Mouse (Mus musculus) limb, embryonic 11.5 days (tissue): ENCODE measurements around the gene Chd2. TPM values are rescaled to one million over a fixed set of nuclear protein-coding genes. Genes with fewer than 3 reads are reported as not detected.

Experiments
- ATAC-seq: fragments of 200-750 bp; cut with Nextera tagmentation; 2 replicates; pipeline ENCODE4 v1.8.0; 2017; ENCODE audit warnings: low read depth; ENCODE audit not compliant: insufficient number of reproducible peaks, low FRiP score, low TSS enrichment
- DNase-seq: peaks from one replicate; pipeline ENCODE4 v3.0.0-alpha.2; 2015; ENCODE audit warnings: low spot score
- H3K27ac ChIP-seq: fragments of 300-500 bp; sonication (generic); replicated peaks from 2 replicates; pipeline ENCODE4 v1.5.1; 2014; ENCODE audit warnings: low read depth, mild to moderate bottlenecking, low read length
- H3K27me3 ChIP-seq: fragments of 300-500 bp; sonication (generic); 2 replicates; pipeline ENCODE4 v1.6.1; 2014; ENCODE audit warnings: mild to moderate bottlenecking, low read length, mixed read lengths; ENCODE audit not compliant: control insufficient read depth, insufficient read depth
- H3K36me3 ChIP-seq: fragments of 300-500 bp; sonication (generic); 2 replicates; pipeline ENCODE4 v1.6.1; 2014; ENCODE audit warnings: mild to moderate bottlenecking, low read length, moderate library complexity, mixed read lengths; ENCODE audit not compliant: control insufficient read depth, insufficient read depth
- H3K4me1 ChIP-seq: fragments of 300-500 bp; sonication (generic); 2 replicates; pipeline ENCODE4 v1.6.1; 2014; ENCODE audit warnings: low read length, mixed read lengths; ENCODE audit not compliant: control insufficient read depth, insufficient read depth
- H3K4me2 ChIP-seq: fragments of 300-500 bp; sonication (generic); 2 replicates; pipeline ENCODE4 v1.6.1; 2014; ENCODE audit warnings: low read depth, mild to moderate bottlenecking, moderate library complexity; ENCODE audit not compliant: severe bottlenecking
- H3K4me3 ChIP-seq: fragments of 300-500 bp; sonication (generic); 2 replicates; pipeline ENCODE4 v1.5.1; 2014; ENCODE audit warnings: low read depth, low read length
- H3K9ac ChIP-seq: fragments of 300-500 bp; sonication (generic); 2 replicates; pipeline ENCODE4 v1.6.1; 2014; ENCODE audit warnings: mild to moderate bottlenecking, low read length
- H3K9me3 ChIP-seq: fragments of 300-500 bp; sonication (generic); 2 replicates; pipeline ENCODE4 v1.6.1; 2016; ENCODE audit warnings: low read length; ENCODE audit not compliant: control insufficient read depth
- WGBS: fragments of 180-500 bp; shearing (Covaris S2); extraction: QIAGEN DNeasy Blood & Tissue Kit; methylation state at CpG from one replicate; pipeline ENCODE4 v1.1.7; 2014; 5-methylcytosine and 5-hydroxymethylcytosine counted together
- polyA plus RNA-seq: library from polyadenylated mRNA; unstranded; fragments of >200 nt; fragmentation: Nextera tagmentation; extraction: Ambion mirVana; gene quantifications from 2 replicates; pipeline ENCODE4 v1.2.1, GENCODE M21; 2014

Chd2 gene
- polyA plus RNA-seq, 1 experiment from 2014 or later = 48.9 TPM

GRCm38 (mm10) chr7:73498200-73498599, 43.4 kb downstream of the Chd2 start:
- DNase-seq (no peak), ATAC-seq (no peak)
- no peaks in the 10 kb centered on the region for H3K27me3 ChIP-seq
- no peak overlapping the region for H3K4me3 ChIP-seq
- peaks cover 42% of the 10 kb centered on the region for H3K36me3 ChIP-seq
- WGBS = 88% methylated on average over 2 of the region's 2 CpGs
- no peak overlapping the region for H3K27ac ChIP-seq
- H3K9me3 ChIP-seq = no peaks in the 10 kb centered on the region
- H3K4me1 ChIP-seq = no peaks in the 10 kb centered on the region
- H3K4me2 ChIP-seq = no peak overlapping the region
- H3K9ac ChIP-seq = no peak overlapping the region

DNA sequence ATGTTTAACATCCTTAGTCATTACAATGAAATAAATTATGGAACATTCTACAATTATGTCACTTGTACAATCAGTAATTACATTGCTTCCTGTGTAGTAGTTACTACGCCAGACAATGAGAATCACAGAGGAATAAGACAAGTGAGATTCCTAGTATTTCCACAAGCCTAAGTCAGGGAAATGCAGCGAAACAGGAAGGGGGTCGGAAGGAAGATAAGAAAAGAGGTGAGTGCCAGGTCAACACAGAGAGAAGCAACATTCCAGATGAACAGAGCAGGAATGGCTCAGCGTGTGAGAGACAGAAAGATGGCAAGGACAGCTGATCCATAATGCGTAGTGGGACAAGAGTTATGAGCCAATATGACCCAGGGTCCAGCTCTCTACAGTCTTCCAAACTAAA, 52.4 kb downstream of the Chd2 start:
- Histone ChIP-seq H3K9ac (no peak overlapping the region), H3K4me3 (no peak overlapping the region), H3K27me3 (no peaks in the 10 kb centered on the region), H3K9me3 (no peaks in the 10 kb centered on the region), H3K27ac (no peak overlapping the region), H3K4me1 (no peaks in the 10 kb centered on the region), H3K4me2 (no peak overlapping the region), H3K36me3 (peaks cover 45% of the 10 kb centered on the region)
- no peak for DNase-seq
- 86% methylated on average over 5 of the region's 5 CpGs for WGBS
- ATAC-seq = no peak

GRCm38 (mm10) chr7:73481094-73481493, 60.5 kb downstream of the Chd2 start:
- peaks cover 37% of the 10 kb centered on the region for H3K36me3 ChIP-seq
- H3K27me3 ChIP-seq = no peaks in the 10 kb centered on the region
- H3K4me3 ChIP-seq = no peak overlapping the region
- 88% methylated on average over 6 of the region's 6 CpGs for WGBS
- no peak overlapping the region for H3K4me2 ChIP-seq
- ATAC-seq = no peak
- H3K9ac ChIP-seq = no peak overlapping the region
- H3K4me1 ChIP-seq = no peaks in the 10 kb centered on the region
- H3K27ac ChIP-seq = no peak overlapping the region
- DNase-seq = no peak
- H3K9me3 ChIP-seq = no peaks in the 10 kb centered on the region

DNA sequence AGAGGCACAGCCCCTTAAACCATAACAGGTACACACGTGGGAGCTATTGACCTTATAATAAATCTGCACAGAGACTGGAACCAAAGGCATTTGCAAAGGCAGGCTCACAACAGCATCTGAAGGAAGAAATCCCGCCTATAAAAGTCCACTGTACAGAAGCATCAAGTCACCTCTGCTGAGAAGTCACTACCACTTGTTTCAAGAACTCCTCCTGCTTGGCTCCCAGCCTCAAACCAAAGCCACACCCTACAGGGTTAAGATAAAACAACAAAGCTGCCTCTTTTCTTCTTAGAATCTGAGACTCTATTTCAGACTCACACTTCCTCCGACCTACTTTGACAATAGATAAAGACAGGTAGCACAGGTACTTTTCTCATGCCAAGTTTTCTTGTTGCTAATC, 62.1 kb downstream of the Chd2 start:
- 73% methylated on average over 3 of the region's 3 CpGs for WGBS
- Histone ChIP-seq H3K4me3 (no peak overlapping the region), H3K27me3 (no peaks in the 10 kb centered on the region), H3K36me3 (peaks cover 39% of the 10 kb centered on the region), H3K27ac (no peak overlapping the region), H3K9me3 (no peaks in the 10 kb centered on the region), H3K4me2 (no peak overlapping the region), H3K9ac (no peak overlapping the region), H3K4me1 (no peaks in the 10 kb centered on the region)
- no peak for DNase-seq
- ATAC-seq = no peak

GRCm38 (mm10) chr7:73478157-73479058, 63.2 kb downstream of the Chd2 start:
- Histone ChIP-seq H3K9me3 (no peaks in the 10 kb centered on the region), H3K4me3 (no peak overlapping the region), H3K4me1 (no peaks in the 10 kb centered on the region), H3K36me3 (peaks cover 46% of the 10 kb centered on the region), H3K9ac (no peak overlapping the region), H3K4me2 (no peak overlapping the region), H3K27me3 (no peaks in the 10 kb centered on the region), H3K27ac (no peak overlapping the region)
- 87% methylated on average over 11 of the region's 11 CpGs for WGBS
- DNase-seq (no peak), ATAC-seq (no peak)

GRCm38 (mm10) chr7:73467741-73468140, 73.9 kb downstream of the Chd2 start:
- H3K27me3 ChIP-seq = no peaks in the 10 kb centered on the region
- H3K9ac ChIP-seq = no peak overlapping the region
- no peak overlapping the region for H3K4me2 ChIP-seq
- 93% methylated on average over 3 of the region's 3 CpGs for WGBS
- no peak overlapping the region for H3K4me3 ChIP-seq
- no peak overlapping the region for H3K27ac ChIP-seq
- H3K36me3 ChIP-seq = peaks cover 55% of the 10 kb centered on the region
- DNase-seq (no peak), ATAC-seq (no peak)
- no peaks in the 10 kb centered on the region for H3K4me1 ChIP-seq
- no peaks in the 10 kb centered on the region for H3K9me3 ChIP-seq

GRCm38 (mm10) chr7:73463546-73463945, 78.1 kb downstream of the Chd2 start:
- Histone ChIP-seq H3K4me2 (no peak overlapping the region), H3K9me3 (no peaks in the 10 kb centered on the region), H3K4me3 (no peak overlapping the region), H3K27me3 (no peaks in the 10 kb centered on the region), H3K36me3 (peaks cover 54% of the 10 kb centered on the region), H3K9ac (no peak overlapping the region), H3K4me1 (no peaks in the 10 kb centered on the region), H3K27ac (no peak overlapping the region)
- 92% methylated on average over 2 of the region's 2 CpGs for WGBS
- ATAC-seq = no peak
- no peak for DNase-seq

DNA sequence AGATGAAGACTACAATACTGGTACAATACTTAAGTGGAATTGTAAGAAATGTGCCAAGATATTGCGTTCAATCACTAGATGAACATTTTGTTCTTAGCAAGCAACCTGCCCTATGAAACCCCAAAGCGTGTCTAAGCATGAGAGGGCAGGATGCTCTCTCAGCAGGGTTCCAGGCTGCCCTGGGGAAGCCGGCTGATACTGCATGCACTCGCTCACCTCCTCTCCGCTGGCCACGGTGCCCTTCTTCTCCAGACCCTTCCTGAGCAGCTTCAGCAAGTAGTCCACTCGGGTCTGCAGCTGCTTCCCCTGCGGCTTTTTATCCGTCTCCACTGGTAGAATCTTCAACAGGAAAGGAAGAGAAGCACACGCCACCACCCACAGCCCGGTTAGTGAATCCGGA, 87.5 kb downstream of the Chd2 start:
- H3K4me1 ChIP-seq = no peaks in the 10 kb centered on the region
- WGBS = 93% methylated on average over 12 of the region's 12 CpGs
- no peak overlapping the region for H3K27ac ChIP-seq
- H3K4me2 ChIP-seq = no peak overlapping the region
- no peaks in the 10 kb centered on the region for H3K9me3 ChIP-seq
- ATAC-seq = no peak
- no peak overlapping the region for H3K9ac ChIP-seq
- DNase-seq = no peak
- peaks cover 53% of the 10 kb centered on the region for H3K36me3 ChIP-seq
- H3K4me3 ChIP-seq = no peak overlapping the region
- H3K27me3 ChIP-seq = no peaks in the 10 kb centered on the region
